Mouse (Mus musculus): ENCODE measurements at regions not wholly inside any gene's neighbourhood (a gene's known extent, or its start where the extent isn't known, plus 50 kb on each side); places are given as distances from the start of the nearest gene placed in this dataset.

DNA sequence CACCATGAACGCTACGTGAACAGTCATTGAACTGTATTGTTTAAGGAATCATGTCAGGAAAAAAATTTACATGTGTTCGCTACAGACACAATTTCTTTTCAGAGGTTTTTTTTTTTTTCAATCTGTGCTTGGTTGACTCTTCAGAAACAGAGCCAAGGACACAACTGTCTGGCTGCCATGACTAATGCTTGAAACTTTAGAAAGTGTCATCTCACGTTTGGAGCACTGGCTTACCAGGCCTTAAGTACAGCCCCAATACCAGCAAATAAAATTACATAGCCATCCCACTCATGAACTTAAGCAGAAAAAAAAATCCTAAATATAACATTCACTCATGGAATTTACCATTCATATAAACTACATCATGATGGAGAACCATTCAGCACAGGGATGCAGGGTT is 115.1 kb upstream of the Syt13 start:
- no peak for DNase-seq (ENCODE audit: extremely low spot score, low spot score)

GRCm38 (mm10) chr2:92800667-92801066 is 114.2 kb upstream of the Syt13 start:
- no peak for DNase-seq (ENCODE audit: extremely low spot score, low spot score)

GRCm38 (mm10) chr2:92804916-92805315 is 110.0 kb upstream of the Syt13 start:
- no peak for DNase-seq (ENCODE audit: extremely low spot score, low spot score)

GRCm38 (mm10) chr2:92805761-92806160 is 109.1 kb upstream of the Syt13 start:
- DNase-seq (ENCODE audit: extremely low spot score, low spot score) = no peak

GRCm38 (mm10) chr2:92806481-92807195 is 108.3 kb upstream of the Syt13 start:
- DNase-seq (ENCODE audit: extremely low spot score, low spot score) = no peak

DNA sequence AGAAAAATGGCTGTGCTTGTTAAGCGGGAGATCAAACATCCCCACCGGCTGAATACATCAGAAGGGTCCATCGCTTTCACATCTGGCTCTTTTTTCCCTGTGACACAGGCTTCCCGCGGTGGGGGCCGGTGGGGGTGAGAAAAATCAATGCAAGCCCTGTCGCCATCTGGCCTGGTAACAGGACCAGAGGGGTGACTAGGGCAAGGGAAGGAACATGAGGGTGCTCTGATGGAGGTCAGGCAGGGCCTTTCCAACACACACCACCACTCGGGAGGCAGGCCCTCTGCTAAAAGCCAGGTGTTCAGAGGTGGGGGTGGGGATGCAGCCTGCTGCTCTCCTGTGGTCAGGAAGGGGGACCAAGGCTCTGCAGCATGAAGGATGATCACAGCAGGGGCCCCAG is 107.5 kb upstream of the Syt13 start:
- peak; percentile 52 for DNase-seq (ENCODE audit: extremely low spot score, low spot score)

DNA sequence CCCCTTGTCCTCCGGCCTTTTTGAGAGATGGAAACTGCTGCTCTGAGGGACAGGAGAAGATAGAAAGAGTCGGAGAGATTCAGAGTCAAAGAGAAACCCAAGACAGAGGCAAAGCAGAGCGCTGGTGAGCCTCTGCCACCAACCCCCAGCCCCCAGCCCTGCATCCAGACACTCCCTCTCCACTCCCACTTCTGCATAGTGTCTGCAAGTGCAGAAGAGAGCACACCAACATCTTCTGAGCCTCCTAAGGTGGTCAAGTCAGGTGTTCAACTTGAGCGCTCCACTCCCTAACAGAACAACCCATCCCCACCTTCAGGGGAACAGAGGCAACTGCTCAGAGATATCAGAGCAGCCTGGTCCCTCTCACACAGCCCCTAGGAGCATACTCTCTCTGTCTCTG is 106.8 kb upstream of the Syt13 start:
- no peak for DNase-seq (ENCODE audit: extremely low spot score, low spot score)

- DNase-seq (ENCODE audit: extremely low spot score, low spot score) = no peak
Measured at GRCm38 (mm10) chr2:92809226-92809625, 105.7 kb upstream of the Syt13 start.

DNA sequence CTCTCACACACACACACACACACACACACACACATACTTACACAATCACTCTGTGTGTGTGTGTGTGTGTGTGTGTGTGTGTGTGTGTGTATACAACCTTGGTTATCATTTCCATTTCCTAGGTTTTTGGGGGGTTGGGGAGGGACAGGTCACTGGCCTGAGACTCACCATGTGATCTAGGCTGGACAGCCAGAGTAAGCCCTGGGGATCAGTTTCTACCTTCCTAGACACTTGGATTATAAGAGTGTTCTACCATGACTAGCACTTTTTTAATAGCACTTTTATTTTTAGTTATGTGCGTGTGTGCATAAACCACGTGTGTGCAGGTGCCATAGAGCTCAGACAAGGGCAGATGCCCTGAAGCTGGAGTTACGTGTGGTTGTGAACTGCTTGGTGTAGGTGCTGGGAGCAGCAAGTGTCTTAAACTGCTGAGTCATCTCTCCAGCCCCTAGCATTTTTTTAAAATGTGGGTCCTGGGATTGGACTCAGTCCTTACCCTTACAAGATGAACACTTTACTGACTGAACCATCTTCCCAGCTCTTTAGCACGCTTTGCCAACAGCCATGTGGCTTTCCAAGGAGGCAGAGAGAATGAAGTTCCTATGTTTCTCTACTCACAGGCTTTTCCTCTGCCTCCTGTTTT is 105.1 kb upstream of the Syt13 start:
- DNase-seq (ENCODE audit: extremely low spot score, low spot score) = no peak

- DNase-seq (ENCODE audit: extremely low spot score, low spot score) = peak; percentile 58
Measured at GRCm38 (mm10) chr2:92810956-92811355, 103.9 kb upstream of the Syt13 start.

DNA sequence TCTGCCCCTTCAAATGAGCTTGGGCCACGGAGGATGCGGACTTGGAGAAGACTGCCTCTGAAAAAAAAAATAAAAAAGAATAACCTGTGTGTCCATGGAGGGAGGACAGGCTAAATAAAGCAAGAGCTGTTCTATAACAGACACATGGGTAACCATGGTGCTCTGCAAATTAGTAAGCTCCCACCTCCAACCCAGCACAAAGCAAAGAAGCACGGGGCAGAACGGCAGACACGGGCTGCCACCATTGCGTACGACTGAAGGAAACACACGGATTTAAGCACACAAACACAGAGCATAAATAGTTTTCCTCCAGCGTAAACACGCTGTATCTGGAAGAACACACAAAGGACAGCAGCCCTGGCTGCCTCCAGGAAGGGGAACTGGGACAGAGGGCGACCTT is 101.9 kb upstream of the Syt13 start:
- DNase-seq (ENCODE audit: extremely low spot score, low spot score) = no peak

DNA sequence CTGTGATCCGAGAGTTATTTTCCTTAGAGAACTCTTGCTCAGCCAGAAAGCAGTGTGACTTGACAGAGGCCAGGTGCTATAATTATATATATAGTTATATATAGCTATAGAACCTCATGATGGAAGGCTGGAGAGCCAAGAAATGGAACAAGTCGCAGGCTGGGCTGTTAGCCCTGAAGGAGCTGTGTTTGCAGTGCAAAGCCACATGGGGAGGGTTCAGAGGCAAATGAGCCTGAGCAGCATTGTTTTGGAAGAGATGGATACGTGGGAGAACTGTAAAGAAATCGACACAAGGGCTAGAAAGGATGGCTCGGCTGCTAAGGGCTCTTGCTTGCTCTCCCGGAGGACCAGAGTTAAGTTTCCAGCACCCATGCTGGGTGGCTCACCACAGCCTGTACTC is 95.3 kb upstream of the Syt13 start:
- DNase-seq (ENCODE audit: extremely low spot score, low spot score) = no peak

DNA sequence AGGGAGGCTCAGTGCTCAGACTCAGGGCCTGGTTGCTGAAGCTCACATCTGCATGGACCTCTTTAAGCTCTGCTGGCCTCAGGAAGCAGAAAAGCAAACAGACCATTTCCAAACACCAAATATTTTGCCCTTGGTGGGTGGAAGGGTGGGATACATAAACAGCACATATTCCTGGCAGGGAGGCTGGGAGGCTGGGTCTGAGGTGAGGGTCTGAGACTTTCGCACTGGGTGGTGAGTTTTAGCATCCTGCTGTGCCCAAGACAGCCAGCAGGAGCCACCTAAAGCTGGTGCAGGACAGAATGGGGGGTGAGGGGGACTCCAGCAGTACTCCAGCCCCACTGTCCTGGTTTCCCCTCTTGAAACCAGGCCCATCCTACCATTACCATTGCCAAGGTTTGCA is 90.6 kb upstream of the Syt13 start:
- no peak for DNase-seq (ENCODE audit: extremely low spot score, low spot score)

GRCm38 (mm10) chr2:92825395-92825794 is 89.5 kb upstream of the Syt13 start:
- DNase-seq (ENCODE audit: extremely low spot score, low spot score) = no peak

DNA sequence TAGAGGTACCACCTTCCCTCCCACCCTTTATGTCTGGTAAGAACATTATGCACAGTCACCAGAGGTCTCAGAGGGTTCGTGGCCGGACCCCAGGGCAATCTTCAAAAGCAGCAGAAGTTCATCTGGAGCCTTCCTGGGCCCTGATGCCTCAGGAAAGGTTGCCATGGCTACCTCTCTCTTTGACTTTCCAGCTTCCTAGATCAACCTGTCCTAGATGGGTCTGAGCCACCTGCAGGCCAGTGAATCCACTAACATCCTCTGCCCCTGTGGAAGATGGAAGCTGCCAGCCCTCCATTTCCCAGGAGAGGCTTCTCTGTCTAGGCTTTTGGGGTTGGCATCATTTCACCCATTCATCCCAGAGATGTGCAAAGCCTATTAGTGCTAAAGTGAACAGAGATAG is 84.8 kb upstream of the Syt13 start:
- DNase-seq (ENCODE audit: extremely low spot score, low spot score) = no peak

GRCm38 (mm10) chr2:92831784-92832183 is 83.1 kb upstream of the Syt13 start:
- DNase-seq (ENCODE audit: extremely low spot score, low spot score) = no peak

- no peak for DNase-seq (ENCODE audit: extremely low spot score, low spot score)
Measured at GRCm38 (mm10) chr2:92836203-92836602, 78.7 kb upstream of the Syt13 start.

DNA sequence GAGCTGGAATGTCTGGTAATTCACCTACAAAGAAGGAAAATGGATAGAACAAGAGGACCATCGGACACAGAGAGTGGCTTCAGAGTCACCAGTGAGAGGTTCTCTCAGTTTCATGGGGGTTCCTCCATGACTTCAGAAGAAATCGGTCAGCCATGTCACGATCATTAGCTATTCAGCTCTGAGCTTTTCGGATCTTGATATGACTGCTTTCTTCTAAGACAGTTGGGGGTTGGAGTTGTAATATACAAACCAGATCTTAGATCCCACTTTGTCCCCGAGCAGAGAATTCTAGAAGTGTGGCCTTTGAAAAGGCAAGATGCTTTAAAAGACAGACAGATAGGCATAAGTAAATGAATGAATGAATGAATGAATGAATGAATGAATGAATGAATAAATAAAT is 76.9 kb upstream of the Syt13 start:
- DNase-seq (ENCODE audit: extremely low spot score, low spot score) = no peak

GRCm38 (mm10) chr2:92840009-92840408 is 74.9 kb upstream of the Syt13 start:
- peak; percentile 69 for DNase-seq (ENCODE audit: extremely low spot score, low spot score)

- no peak for DNase-seq (ENCODE audit: extremely low spot score, low spot score)
Measured at GRCm38 (mm10) chr2:92841626-92842025, 73.3 kb upstream of the Syt13 start.

DNA sequence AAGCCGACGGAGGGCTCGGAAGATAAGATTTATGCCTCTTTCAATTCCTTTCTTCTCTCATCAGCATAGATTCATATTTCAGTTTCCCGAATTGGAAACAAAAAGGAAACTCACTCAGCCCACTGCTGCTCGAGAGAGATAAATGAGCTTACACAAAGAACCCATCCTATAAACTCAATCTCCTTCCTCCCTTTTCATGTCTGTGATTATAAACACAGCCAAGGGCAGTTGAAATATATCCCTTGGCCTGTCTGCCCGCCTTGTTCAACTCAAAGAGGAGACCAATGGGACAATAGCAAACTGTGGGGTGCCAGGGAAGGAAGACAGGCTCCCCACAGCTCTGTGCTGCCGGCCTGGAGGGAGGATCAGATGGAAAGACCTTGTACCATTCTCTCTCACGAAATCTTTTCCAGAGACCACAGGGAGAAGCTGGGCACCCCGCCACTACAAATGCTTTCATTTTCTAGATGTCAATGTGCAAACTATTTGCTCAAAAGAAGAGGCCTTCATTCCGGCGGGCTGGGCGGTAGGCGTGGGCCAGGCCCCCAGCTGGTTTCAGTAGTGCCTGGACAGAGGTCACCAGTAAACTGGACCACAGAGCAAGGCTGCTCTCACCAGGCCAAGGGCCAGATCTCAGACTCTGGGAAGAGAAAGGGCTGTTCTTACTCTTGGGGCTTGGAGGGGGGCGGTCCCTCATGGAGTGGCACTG is 69.7 kb upstream of the Syt13 start:
- DNase-seq (ENCODE audit: extremely low spot score, low spot score) = peak; percentile 43

GRCm38 (mm10) chr2:92848962-92849361 is 65.9 kb upstream of the Syt13 start:
- no peak for DNase-seq (ENCODE audit: extremely low spot score, low spot score)

DNA sequence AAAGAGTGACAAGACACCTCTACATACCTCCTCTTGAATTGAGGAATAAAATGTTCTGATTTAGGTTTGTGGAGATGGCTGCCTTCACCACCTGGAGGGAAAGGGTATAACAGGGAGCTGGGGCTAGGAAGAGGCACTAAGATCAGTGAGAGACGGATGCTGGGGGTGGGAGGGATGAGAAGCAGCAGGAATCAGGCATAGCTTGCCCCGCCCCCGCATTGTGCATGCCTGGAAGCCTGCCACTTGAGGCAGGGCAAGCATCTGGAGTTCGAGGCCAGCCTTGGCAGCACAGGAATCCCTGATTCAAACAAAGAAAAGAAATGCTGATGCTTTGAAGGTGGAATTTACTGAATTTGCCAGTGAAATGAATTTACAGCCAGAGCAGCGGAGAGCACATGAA is 63.6 kb upstream of the Syt13 start:
- no peak for DNase-seq (ENCODE audit: extremely low spot score, low spot score)
